Mouse (Mus musculus): ENCODE data around the gene Nsg2.

Nsg2 gene

DNA sequence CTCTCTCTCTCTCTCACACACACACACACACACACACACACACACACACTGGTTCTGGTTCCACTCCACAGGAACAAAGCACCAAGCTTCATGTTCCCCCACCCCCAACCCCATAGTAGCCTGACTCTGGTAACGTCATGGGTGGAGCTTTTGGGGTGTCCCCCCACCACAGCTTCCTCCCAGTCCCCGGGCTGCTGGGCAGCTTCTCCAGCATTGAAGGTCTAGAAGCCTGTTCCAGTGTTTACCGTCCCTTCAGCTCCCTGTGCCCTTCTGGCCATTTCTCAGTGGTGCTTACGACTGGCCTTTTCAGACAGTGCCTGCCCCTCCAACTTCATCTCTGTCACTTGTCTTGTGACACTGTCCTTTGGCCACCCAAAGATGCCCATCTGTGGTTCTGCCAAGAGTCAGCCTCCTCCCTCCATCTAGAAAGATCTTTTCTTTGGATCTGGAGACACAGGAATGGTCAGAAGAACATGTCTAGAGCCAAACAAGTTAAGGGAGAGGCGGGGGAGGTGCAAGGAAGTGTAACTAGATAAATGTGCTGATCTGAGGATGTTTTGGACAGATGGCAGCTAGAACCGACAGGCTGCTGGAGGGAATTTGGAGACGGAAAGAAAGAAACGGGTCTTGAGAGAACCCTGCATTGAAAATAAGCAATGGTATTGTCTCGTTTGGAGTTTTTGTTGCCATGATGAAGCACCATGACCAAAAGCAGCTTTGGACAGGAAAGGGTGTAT is 11.8 kb downstream of the Nsg2 start:
- DNase-seq (ENCODE audit: low spot score): no peak

DNA sequence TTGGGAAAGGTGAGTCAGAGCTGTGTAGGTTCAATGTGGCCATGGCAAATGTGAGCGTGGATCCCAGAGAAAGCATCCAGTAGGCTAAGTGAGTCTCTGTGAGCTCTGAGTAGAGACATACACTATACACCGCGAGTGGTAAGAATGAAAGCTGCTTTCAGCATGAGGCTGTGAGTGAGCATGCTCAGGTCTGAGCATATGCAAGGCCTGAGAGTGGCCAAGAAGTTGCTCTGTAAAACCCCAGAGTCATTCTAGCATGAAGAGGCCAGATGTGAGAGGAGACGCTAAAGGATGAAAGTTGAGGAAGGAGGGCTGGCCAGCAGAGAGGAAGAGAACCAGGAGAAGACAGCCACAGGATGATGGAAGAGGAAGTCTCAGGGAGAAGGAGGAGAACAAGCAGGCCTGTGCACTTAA is 12.8 kb downstream of the Nsg2 start:
- no peak for DNase-seq (ENCODE audit: low spot score)

DNA sequence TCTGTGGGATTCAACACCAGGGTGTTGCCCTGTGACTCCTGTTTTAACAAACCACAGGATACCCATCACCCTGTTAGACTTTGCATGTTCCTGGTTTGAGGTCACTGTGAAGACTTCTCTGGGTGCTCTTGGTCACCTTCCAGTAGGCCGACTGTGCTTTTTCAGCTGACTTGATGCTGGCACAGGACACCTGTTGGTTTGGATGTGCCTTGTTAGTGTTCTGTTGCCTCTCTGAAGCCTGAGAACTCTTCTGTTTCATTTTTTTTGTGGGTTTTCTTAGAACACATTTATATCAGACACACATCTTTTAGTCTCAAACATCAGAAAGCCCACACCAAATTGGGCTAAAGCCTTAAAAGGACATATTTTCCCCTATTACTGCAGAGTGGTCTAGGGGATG is 13.3 kb downstream of the Nsg2 start:
- DNase-seq (ENCODE audit: low spot score): no peak

DNA sequence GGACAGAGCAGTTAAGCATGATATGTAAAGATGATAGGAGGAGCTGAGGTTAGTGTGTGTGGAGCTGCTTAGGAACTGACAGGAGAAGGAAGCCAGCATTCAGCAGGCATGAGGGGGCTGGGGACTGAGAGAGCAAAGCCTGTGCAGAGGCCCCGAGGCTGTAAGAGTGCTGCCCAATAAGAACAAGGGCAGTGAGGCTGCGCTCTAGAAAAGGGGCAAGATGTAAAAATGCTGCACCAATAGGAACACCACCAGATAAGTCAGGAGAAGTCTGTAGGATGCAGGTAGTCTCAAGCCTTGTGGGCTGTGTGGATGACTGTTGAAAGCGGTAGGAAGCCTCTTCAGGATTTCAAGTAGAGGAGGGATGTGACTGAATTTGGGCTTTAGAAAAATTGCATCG is 17.9 kb downstream of the Nsg2 start:
- peak; percentile 51 for DNase-seq (ENCODE audit: low spot score)

DNA sequence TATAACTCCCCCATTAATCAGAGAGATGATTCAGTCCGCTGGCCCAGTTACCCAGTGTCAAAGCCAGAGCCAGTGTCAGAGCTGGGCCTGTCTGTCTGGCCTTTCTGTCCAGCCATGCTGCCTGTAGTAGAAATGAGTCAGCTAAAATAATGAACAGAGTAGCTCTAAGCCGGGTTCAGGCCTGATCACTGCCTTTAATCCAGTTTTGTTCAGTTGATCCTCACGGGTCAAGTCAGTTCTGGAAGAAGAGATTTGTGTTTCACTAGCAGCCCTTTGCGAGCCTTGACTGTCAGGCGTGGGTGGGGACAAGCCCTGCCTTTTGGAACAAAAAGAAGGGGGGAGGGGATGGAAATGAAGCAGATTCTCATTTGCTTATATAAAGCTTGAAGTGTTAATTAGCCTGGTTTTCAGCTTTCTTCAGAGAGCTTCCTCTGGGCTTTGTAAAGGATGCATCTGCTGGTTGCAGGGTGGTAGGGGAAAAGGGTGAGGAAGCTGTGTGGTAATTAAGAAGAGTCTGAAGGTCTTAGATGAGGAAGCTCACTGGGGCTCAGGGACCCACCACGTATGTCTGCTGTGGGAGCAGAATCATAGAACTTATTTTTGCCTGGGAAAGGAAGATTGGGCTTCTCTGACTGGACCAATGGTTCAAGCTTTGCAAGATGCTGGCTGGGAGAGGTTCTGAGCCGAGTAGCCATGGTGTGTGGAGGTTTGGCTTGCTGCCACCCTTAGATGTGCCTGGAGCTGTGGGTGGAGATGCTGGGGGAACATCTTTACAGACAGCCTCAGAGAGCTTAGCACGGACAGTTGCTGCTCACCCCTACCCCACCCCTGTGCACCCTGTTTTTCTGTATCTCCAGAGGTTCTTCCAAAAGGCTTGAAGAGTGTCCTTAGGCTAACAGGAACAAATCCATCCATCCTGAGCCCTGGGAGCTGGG is 20.0 kb downstream of the Nsg2 start:
- peak; percentile 17 for DNase-seq (ENCODE audit: low spot score)

DNA sequence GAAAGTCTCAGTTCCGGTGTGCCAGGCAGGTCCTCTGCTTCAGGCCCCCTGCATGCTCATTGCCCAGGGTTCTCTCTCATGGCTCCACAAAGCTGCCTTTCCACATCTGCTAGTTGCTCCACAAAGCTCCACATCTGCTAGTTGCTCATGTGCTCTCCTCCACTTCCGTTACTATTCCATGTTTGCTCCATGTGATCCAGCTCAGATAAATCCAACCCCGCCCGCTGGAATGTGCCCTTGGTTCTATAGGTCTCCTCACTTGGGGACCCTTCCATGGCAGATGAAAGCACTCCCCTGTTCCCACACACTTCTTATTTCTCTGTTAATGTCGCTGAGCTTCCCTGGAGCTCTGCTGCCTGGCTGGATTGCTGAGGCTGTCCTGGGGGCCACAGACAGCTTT is 26.4 kb downstream of the Nsg2 start:
- DNase-seq (ENCODE audit: low spot score): no peak

DNA sequence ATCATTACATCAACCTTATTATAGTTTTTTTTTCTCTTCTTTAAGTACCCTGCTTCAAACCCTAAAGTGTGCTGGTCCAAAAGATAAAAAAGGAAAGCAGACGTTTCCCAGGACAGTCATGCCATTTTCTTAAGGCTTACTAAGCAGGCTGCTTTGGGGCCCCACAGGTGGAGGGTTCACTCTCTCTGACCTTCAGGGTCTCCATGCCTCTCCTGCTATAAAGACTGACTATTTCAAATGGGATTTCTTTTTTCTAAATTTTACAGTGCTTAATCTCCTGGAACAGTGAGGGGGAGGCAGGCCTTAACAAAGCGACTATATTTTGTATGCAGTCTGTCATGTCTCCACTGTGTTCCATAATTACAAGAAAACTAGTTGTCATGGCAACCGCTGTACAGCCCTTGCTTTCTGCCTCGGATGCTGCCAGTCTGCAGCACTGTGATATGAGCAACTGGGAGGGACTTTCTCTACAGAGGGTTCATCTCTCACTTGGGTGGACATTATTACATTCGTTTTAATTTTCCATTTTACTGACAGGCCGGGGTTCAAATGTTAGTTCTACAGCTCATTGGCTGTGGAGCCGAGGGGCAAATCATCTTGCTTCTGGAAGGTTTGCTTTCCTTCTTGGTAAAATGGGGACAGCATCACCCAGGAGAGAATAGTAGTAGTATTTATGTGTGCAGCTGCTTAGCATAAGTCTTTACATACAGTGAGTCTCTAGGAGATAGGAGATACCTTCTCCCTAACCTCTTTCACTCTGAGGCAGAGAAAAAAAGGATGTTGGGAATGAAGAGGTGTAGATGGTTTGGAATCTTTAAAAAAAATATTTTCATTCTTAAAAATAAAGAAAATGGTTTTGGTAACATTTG is 27.4 kb downstream of the Nsg2 start:
- DNase-seq (ENCODE audit: low spot score): peak; percentile 41

DNA sequence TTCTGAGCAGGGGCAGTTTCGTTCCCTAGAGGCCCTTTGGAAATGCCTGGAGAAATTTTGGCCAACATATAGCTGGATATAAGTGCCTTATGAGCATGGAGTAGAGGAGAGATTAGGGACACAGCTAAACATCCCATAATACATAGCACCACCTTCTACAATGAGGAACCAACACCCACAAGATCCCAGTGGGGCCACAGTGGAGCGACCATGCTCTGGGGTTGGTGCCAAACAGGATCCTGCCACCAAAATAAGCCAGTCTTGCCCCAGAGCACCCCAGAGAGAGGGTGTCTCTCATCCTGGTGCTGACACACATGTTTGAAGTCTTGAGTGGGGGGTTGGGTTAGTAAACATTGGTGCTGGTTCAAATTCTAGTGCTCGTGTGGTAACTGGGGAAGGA is 28.3 kb downstream of the Nsg2 start:
- DNase-seq (ENCODE audit: low spot score): no peak

DNA sequence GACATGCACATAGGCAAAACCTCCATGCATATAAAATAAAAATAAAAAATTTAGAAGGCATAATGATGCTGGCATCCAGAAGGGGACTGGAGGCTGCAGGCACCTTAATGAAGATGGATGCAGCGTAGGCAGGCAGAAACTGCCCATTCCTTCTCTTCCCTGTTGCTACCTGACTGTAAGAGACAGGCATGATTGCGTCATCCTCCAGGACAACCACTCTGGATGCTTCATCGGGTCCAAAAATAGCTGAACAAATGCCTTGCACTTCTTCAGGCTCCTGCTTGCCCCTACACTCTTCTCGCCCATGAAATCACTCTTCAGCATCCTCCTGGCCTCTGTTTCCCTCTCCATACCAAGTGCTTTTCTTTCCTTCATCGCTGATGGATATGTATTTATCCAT is 29.1 kb downstream of the Nsg2 start:
- no peak for DNase-seq (ENCODE audit: low spot score)

DNA sequence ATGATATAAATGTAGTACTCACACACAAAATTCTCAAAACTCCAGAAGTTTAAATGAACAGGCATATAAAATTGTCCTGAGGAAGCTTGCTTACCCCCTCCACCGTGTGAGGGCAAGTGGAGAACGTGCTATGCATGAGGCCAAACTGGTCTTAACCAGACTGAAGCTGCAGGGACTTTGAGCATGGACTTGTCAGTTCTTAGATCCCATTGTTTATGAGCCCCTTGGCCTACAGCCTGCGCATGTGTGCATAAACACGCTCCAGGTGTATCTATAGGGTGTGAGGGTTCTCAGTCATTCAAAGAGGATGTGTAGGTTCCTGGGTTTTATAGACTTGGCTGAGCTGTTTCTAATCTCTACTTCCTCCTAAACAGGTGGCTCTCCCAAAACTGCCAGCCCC is 31.1 kb downstream of the Nsg2 start:
- no peak for DNase-seq (ENCODE audit: low spot score)

DNA sequence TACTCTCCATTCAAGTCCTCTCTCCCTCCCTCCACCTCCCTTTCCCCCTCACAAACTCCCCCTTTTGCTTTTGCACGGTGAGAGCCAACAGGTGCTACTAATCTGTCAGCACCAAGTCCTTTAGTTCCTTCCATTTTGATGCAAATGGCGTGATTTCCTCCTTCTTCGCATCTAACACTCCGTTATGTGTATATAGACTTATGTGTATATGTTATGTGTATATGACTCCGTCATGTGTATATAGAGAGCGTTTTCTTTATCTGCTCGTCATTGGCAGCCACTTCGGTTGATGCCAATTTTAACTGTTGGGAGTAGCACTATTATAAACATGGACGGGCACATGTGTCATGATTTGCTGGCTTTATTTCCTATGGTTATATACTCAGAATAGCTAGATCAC is 31.8 kb downstream of the Nsg2 start:
- no peak for DNase-seq (ENCODE audit: low spot score)

DNA sequence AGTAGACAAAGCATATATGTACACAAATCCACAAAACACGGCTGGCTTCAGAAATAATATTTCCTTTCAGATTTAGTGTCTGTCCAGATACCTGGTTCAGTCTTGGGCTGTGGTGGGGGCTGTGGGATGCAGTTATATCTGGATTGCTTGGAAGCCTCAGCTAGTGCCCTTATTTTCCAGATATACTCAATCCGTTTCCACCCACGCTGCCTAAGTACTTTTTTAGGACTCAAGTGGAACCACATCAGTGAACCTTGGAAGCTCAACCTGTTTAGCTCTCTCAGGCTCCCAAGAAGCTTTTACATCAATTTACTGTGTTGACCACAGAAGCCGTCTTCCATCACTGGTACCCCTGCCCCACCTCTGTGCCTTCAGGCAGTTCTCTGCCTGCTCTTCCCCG is 35.6 kb downstream of the Nsg2 start:
- no peak for DNase-seq (ENCODE audit: low spot score)

DNA sequence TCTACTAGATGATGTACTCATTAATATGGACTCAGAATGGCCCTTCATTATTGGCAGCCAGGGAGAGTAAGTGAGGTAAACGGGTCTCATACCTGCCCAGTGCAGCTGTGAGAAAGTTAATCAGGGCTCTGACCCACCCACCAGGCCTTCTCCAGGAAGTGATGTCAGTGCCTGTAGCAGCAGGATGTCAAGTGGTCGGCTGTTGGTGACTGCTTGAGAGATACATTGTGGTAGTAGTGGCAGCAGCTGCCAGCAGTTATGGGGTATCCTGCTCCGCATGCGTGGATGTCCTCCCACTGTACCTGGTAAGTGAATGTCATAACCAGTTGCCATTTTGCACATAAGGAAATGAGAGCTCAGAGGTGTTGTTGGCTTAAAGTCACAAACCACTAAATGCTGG is 39.4 kb downstream of the Nsg2 start:
- DNase-seq (ENCODE audit: low spot score): no peak

DNA sequence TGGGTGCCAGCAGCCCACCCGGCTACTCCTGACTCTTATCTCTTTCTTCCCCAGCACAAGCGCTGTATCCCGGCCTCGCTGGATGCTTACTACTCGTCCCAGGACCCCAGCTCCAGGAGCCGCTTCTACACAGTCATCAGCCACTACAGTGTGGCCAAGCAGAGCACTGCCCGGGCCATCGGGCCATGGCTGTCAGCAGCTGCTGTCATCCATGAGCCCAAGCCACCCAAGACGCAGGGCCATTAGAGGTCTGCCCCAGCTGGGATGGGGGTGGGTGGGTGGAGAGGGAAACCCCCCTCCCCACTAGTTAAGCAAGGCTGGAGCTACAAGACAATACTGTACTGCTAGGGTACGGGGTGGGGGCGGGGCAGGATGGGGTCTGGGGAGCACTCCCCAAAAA is 57.1 kb downstream of the Nsg2 start:
- no peak for DNase-seq (ENCODE audit: low spot score)

DNA sequence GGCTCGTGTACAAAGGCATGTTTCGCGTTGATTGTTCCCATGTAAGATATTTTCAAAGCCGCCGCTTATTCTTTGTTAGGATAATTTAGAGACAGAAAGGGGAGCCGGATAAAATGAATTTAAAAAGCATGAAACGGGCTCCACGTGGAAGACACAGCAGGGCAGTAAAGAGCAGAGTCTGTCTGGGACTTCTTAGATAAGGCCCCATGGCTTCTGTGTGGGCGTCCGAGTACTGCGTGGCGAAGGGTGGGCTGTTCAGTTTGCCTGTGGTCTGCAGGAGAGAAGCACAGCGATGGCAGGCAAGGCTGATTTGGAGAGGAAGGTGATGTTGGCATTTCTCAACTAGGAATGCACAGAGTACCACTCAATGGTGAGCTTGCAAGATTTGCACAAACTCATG is 57.6 kb downstream of the Nsg2 start:
- no peak for DNase-seq (ENCODE audit: low spot score)

DNA sequence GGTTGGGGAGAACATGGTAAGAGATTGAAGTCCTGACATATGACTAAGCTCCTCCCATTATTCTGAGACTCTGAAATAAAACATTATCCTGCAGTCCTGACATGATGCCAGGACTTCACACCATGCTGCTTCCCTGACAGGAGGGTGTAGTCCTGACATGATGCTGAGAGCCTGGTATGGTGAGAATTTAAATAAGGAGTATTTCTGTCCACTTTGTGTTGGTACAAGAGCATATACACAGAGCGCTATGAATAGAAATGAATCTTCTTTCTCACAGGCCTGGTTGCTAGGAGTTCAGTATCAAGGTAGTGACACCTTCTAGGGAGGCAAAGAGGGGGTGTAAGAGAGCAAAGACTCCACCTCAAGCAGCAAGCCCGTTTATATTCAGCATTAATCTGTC is 60.8 kb downstream of the Nsg2 start:
- no peak for DNase-seq (ENCODE audit: low spot score)

DNA sequence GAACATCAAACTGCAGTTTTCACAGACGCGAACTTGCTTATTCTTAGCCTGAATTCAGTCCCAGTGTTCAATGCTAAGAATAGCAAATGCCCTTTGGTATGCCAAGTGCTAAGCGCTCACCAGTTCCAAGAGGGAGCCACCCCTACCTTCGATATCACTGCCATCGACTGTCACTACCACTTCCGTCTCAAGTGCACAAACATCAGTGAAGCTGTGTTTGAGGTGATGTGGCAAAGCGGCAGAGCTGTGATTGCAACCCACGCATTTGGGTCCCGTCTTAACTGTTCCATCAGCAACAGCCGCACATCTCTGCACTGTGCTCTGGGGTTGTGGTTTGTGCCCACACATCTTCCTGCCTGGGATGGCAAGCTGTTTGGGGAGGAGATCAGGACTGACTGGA is 61.6 kb downstream of the Nsg2 start:
- no peak for DNase-seq (ENCODE audit: low spot score)

DNA sequence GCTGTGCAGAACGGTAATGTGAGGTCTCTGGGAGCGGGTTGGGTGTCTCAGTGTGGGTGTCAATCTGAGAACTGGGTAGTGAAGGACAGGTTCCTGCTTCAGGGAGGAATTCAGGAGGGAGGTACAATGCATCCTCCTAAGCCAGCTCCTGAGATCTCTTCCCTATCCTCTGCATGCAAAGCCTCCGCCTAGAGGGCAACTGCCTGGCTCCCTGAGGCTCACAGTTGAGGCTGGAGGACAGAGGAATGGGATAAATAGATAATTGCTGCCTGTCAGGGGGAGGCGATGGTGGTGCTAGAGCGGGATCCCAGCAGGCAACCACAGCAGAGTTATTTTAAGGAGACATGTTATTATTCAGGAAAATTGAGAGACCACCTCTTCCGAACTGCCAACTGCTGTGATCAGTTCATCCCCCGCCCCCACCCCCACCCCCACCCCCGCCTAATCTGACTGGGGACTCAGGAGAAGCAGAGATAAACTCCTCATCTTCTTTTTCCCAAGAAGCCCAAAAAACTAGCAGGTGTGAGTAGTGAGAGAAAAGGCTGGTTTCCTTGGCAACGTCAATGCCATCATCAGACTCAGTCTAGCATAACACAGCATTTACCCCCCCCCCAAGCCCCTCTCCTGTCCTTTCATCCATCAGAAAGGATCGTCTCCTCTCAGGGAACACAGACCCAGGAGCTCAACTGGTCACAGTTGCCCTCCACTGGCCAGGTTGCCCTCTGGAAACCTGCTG is 63.7 kb downstream of the Nsg2 start:
- peak; percentile 28 for DNase-seq (ENCODE audit: low spot score)

DNA sequence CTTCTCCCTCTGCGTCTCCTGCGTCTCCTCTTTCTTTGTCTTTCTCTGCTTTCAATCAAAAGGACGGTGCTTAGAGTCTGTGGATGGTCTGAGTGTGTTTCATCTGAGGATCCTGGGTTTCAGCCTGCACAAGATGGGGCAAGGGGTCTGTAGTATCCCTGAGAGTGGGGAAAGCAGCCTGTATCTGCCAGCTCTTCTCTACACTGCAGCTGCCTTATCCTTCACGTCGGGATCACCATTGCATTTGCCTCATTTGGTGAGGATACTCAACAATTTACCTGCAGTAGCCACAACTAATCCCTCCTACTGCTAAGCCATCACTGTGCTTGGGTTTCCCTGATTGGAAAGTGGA is 64.2 kb downstream of the Nsg2 start:
- no peak for DNase-seq (ENCODE audit: low spot score)

DNA sequence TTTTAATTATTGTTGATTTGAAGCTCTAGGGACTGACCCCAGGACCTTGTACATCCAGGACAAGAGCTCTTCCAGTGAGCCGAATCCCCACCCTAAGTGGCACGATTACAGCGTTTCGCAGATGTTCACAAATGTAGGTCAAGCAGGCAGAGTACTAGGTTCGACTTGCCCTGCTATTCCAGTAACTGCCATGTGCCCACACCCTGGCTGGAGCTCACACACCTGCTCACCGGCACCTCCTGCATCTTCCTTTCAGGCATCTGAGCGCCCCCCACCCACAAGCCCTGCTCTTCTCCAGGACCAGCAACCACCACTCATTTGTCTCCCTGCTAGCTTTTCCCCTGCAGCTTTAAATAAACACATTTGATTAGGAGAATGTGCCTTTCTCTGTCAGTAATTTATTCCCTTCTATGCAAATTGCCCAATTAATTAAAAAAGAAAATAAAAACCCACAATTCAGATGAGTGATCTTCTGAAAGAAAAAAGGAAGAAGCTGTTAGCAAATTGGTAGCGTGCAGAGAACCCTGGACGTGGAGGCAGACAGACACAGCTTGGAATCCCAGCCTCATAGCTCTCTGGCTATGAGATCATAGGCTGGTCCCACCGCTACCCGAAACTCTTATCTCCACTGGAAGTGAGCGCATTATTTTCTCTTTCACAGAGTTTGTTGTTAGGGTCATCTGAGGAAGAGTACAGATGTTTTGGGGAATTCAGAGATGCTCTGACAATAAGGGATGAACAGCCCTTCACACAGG is 68.7 kb downstream of the Nsg2 start:
- no peak for DNase-seq (ENCODE audit: low spot score)

DNA sequence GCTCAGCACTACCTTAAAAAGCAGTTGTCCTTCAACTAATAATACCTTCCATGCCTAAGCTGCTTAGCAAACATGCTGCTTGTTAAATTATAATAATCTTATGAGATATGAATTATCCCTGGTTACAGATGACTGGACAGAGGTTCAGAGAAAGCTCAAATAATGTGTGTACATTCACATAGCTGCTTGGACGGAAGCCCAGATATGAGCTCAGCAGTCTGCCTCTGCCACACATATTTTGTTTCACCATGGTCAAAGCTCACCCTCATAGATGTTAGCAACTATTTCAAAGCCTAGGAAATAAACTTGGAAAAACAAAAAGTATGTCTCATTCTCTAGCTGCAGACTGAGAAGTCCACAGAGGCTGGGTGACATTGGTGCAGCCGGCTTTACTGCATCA is 74.9 kb downstream of the Nsg2 start:
- DNase-seq (ENCODE audit: low spot score): no peak
